20 mouse cellular contexts compared by ENCODE assay signal in genomic region chr7:89669461-89669860, GRCm38 (mm10). TPM values are rescaled to one million over a fixed set of nuclear protein-coding genes. Genes with fewer than 3 reads are reported as not detected.
DNase-seq lines count a peak whose midpoint lies in the region; ATAC-seq and TF ChIP-seq lines count a peak whose summit lies in the region.
"Had no signal": no experiment of that assay in that cellular context is flagged by ENCODE, and none has a peak within 500 bp of the region (broad histone marks: within the 10 kb centered on the region; RNA-seq: fewer than 3 reads in every experiment).

No protein-coding gene starts in this region.

- no peaks in the 10 kb centered on the region for H3K79me2 ChIP-seq in heart, adult 2 months (replicated peaks; ENCODE audit: control insufficient read depth, insufficient read depth, low read length)

- no peak for TF ChIP-seq POLR2A in heart, adult 2 months (IDR thresholded peaks at IDR 0.05; ENCODE audit: insufficient read depth, low read depth, low read length)

- 66% methylated on average over 6 of the region's 6 CpGs for WGBS in heart, adult 2 months
- 69% methylated on average over 6 of the region's 6 CpGs for WGBS in heart, embryonic 12.5 days

- TF ChIP-seq EP300 in heart, adult 2 months (IDR thresholded peaks at IDR 0.05; ENCODE audit: insufficient read depth, low read depth, low read length) = no peak

- no peak for ATAC-seq in heart, embryonic 12.5 days (ENCODE audit: insufficient number of reproducible peaks, low FRiP score)
- no peak for ATAC-seq in frontal cortex, adult (ENCODE audit: low TSS enrichment)
- ATAC-seq: forebrain, embryonic 13.5 days had no signal

- H3K9ac ChIP-seq in heart, adult 2 months (ENCODE audit: low read depth, low read length) = no peak overlapping the region
- no peak overlapping the region for H3K9ac ChIP-seq in heart, embryonic 12.5 days
- H3K9ac ChIP-seq: embryonic facial prominence, embryonic 12.5 days; forebrain, embryonic 13.5 days; limb, embryonic 12.5 days; liver, embryonic 14.5 days; lung, embryonic 15.5 days had no signal

- no peak overlapping the region for H3K4me3 ChIP-seq in heart, adult 2 months
- no peak overlapping the region for H3K4me3 ChIP-seq in heart, embryonic 12.5 days
- H3K4me3 ChIP-seq in layer of hippocampus, adult 2 months = no peak overlapping the region
- H3K4me3 ChIP-seq: embryonic facial prominence, embryonic 12.5 days; erythroblast, embryonic 14.5 days; forebrain, embryonic 13.5 days; limb, embryonic 12.5 days; lung, embryonic 15.5 days; myocyte had no signal

- intact Hi-C loops in heart, adult 2 months (cut with DNase I) = no loop called here

- no peaks in the 10 kb centered on the region for H3K9me3 ChIP-seq in heart, embryonic 12.5 days (replicated peaks)
- H3K9me3 ChIP-seq: embryonic facial prominence, embryonic 12.5 days; forebrain, embryonic 13.5 days; limb, embryonic 12.5 days; lung, embryonic 15.5 days had no signal

- H3K4me2 ChIP-seq in heart, embryonic 12.5 days = no peak overlapping the region
- H3K4me2 ChIP-seq: embryonic facial prominence, embryonic 12.5 days; forebrain, embryonic 13.5 days; limb, embryonic 12.5 days; lung, embryonic 15.5 days had no signal

- peak in 1 of 2 experiments; percentile 33 for DNase-seq in heart, adult 2 months
- no peak for DNase-seq in layer of hippocampus, adult 2 months (ENCODE audit: low spot score in 2 of 2)
- no peak for DNase-seq in layer of hippocampus, postnatal 36 days
- DNase-seq in heart, postnatal 4 days = peak; percentile 8
- peak; percentile 32 for DNase-seq in kidney, postnatal 10 days
- DNase-seq: adrenal gland, adult 8-10 months; cerebellum, adult 9-10 months; midbrain, embryonic 14.5 days; spleen, adult 18-20 months; thymus, postnatal 36 days had no signal

- H3K27me3 ChIP-seq in heart, adult 2 months (ENCODE audit: control insufficient read depth, insufficient read depth, low read length) = no peaks in the 10 kb centered on the region
- no peaks in the 10 kb centered on the region for H3K27me3 ChIP-seq in heart, embryonic 12.5 days (replicated peaks)
- H3K27me3 ChIP-seq: embryonic facial prominence, embryonic 12.5 days; forebrain, embryonic 13.5 days; limb, embryonic 12.5 days; lung, embryonic 15.5 days had no signal

- H3K27ac ChIP-seq in heart, adult 2 months = peak overlapping the region; percentile 40; the same call in 1 of the 2 replicates
- H3K27ac ChIP-seq in heart, embryonic 12.5 days (ENCODE audit: poor library complexity, severe bottlenecking) = no peak overlapping the region
- H3K27ac ChIP-seq in layer of hippocampus, adult 2 months = peak overlapping the region; percentile 43; the same call in 1 of the 2 replicates
- H3K27ac ChIP-seq: embryonic facial prominence, embryonic 12.5 days; forebrain, embryonic 13.5 days; limb, embryonic 12.5 days; liver, embryonic 14.5 days; lung, embryonic 15.5 days had no signal

- TF ChIP-seq CTCF in heart, adult 2 months (IDR thresholded peaks at IDR 0.05) = no peak
- TF ChIP-seq CTCF in layer of hippocampus, adult 2 months (conservative IDR thresholded peaks at IDR 0.05) = no peak

- H3K4me1 ChIP-seq in heart, adult 2 months (ENCODE audit: control insufficient read depth, insufficient read depth, low read length) = peaks cover 1% of the 10 kb centered on the region; the same call in 1 of the 2 replicates
- no peaks in the 10 kb centered on the region for H3K4me1 ChIP-seq in heart, embryonic 12.5 days (replicated peaks)
- H3K4me1 ChIP-seq: embryonic facial prominence, embryonic 12.5 days; forebrain, embryonic 13.5 days; limb, embryonic 12.5 days; lung, embryonic 15.5 days had no signal

- no peaks in the 10 kb centered on the region for H3K36me3 ChIP-seq in heart, adult 2 months (ENCODE audit: control insufficient read depth, insufficient read depth, low read length)
- H3K36me3 ChIP-seq in heart, embryonic 12.5 days = no peaks in the 10 kb centered on the region
- H3K36me3 ChIP-seq: embryonic facial prominence, embryonic 12.5 days; limb, embryonic 12.5 days; lung, embryonic 15.5 days had no signal

RNA-seq across cellular contexts. Expression of gene Me3, which starts 37.3 kb away (rescaled TPM):
- 100 to 1,000 TPM; 119 to 140 TPM for total RNA-seq in heart, adult 2 months (2021)
- 107 and 150 TPM in 2 replicates for polyA plus RNA-seq in heart, adult 2 months (2012; rRNA removed)
- 2.7 and 3.8 TPM in 2 replicates for polyA plus RNA-seq in heart, embryonic 12.5 days (2016; fragmentation: Nextera tagmentation; extraction: Ambion mirVana)
- total RNA-seq in layer of hippocampus, adult 2 months (2021) = 10 to 100 TPM; 83.3 to 90.8 TPM
- total RNA-seq in layer of hippocampus, postnatal 36 days (2021) = 10 to 100 TPM; 86.7 to 87.4 TPM
- 10 to 100 TPM; 50.7 to 54.0 TPM for total RNA-seq in heart, postnatal 4 days (2021)
- total RNA-seq: megakaryocyte, adult 5-6 weeks had no signal
- polyA plus RNA-seq: erythroblast, embryonic 14.5 days; liver, embryonic 14.5 days had no signal

Comparison
In these comparisons a context has a peak if more than half of its experiments do, and no peak if none do; other contexts are left out.
1. DNase-seq: peak in heart, postnatal 4 days (single experiment) and kidney, postnatal 10 days (single experiment); none in layer of hippocampus, adult 2 months (0 of 2) and layer of hippocampus, postnatal 36 days (0 of 2).